Mouse (Mus musculus) retina, postnatal 1 day (tissue): ENCODE results near the gene Map2k2.

Experiments used
- DNase-seq: peaks from one replicate; pipeline ENCODE4 v3.0.0-alpha.2; 2012

Gene Map2k2

DNA sequence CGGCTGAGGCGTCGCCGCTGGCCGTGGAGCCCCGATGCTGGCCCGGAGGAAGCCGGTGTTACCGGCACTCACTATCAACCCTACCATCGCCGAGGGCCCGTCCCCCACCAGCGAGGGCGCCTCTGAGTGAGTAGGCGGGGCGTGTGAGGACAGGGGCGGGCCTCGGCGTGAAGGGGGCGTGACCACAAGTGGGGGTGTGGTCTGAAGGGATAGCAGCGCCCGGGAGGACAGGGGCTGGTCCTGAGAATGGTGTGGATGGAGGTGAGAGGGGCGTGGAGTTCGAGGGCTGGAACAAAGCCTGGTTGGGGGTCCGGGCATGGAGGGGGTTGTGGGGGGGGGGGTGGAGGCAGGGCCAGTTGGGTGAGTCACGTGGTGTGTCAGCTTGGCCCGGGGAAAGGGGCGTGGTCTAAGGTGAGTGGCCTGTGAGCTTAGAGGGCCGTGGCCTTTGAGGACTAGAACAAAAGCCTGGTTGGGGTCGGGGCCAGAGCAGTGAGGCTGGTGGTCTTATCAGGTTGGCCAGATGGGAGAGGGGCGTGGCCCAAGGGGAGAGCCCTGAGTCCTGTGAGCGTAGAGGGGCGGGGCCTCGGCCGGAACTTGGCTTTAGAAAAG is 502 bp downstream of the Map2k2 start:
- DNase-seq, result peak; percentile 94

DNA sequence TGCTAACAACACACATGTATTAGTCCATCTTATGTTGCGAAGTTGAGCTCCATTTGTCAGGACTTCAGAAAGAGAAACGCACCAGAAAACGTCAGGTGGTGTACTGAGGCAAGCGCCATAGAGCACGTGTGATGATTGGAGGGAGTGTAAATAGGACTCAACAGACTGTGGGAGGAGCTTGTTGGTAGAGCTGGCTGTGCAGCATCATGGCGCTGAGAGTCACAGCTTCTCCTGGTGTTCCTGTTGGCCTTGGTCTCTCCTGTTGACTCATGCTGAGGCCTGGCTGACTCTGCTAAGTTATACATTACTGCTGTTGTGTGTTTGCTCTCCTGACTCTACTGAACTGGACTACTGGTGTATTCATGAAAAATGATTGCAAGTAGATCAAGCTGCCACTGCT is 7.2 kb downstream of the Map2k2 start:
- no peak for DNase-seq

GRCm38 (mm10) chr10:81119625-81120024 is 13.9 kb downstream of the Map2k2 start:
- DNase-seq, result no peak

- DNase-seq, result no peak
Measured at GRCm38 (mm10) chr10:81120650-81121049, 14.9 kb downstream of the Map2k2 start.

- DNase-seq, result no peak
Measured at GRCm38 (mm10) chr10:81122889-81123288, 17.2 kb downstream of the Map2k2 start.

DNA sequence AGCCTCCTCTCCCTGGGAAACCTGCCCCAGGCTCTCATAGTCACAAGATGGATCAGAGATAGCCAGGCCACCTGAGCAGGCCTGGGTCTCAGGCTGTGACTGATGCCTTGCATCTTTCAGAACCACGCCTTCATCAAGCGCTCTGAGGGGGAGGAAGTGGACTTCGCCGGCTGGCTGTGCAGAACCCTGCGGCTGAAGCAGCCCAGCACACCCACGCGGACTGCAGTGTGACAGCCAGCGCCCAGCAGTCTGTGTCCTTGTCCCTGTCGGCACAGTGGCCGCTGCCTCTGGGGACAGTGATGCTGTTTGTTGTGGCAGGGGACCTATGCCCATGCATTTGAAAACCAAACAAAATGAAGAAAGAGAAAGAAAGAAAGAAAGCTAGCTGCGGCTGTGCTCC is 17.8 kb downstream of the Map2k2 start:
- DNase-seq, result no peak

DNA sequence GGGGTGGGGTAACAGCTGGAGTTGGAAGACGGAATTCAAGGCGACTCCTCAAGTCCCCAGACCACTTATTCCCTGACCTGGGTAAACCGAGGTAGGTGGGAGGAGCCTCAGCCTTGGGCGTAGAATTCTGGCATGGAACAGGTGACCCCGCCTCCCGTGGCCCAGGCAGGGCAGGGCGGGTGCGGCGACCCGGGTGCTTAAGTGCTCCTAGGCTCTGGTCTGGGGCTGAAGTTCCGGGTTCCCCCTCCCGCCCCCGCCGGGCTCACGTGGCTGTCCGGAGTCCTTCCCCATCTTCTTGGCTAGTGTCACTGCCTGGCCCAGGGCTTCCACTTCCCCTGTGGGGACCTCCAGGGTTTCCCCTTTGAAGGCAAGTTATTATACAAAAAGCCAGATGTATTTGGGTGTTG is 28.5 kb downstream of the Map2k2 start:
- peak; percentile 19 for DNase-seq

DNA sequence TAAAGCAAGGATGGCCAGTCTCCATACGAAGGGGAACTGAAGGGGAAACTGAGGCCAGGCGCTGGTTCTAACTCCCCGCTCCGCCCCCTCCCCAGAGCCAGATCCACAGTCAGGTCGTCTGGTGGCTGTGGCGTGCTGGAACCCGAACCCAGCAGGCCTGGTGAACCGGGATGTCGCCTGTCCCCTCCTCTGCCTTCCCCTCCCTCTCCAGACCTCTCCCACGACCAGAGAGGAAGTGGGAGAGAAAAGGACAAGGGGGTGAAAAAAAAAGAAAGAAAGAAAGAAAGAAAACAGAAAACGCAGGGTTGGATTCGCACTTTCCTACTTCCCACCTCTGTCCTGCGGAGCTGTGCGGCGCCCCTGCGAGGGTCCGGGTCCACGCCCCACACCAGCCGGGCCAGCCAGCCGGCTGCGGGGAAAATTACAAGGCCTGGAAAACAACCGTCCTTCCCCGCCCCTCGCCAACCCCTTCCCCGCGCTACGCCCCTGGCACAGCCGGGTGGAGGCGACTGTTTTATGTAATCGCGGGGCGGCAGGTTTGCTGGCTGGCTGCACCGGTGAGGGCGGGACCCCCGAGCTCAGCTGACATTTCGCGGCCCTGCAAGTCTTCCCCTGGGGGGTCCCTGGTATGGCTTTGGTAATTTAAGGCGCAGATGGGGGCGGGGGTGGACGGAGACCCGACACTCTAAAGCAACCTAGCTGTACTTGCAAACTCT is 29.4 kb downstream of the Map2k2 start, which contains the start of gene Zbtb7a:
Zbtb7a (plus strand) TSS at position 255 of the 716 bp plus-strand sequence.
- DNase-seq, result peak; percentile 53

DNA sequence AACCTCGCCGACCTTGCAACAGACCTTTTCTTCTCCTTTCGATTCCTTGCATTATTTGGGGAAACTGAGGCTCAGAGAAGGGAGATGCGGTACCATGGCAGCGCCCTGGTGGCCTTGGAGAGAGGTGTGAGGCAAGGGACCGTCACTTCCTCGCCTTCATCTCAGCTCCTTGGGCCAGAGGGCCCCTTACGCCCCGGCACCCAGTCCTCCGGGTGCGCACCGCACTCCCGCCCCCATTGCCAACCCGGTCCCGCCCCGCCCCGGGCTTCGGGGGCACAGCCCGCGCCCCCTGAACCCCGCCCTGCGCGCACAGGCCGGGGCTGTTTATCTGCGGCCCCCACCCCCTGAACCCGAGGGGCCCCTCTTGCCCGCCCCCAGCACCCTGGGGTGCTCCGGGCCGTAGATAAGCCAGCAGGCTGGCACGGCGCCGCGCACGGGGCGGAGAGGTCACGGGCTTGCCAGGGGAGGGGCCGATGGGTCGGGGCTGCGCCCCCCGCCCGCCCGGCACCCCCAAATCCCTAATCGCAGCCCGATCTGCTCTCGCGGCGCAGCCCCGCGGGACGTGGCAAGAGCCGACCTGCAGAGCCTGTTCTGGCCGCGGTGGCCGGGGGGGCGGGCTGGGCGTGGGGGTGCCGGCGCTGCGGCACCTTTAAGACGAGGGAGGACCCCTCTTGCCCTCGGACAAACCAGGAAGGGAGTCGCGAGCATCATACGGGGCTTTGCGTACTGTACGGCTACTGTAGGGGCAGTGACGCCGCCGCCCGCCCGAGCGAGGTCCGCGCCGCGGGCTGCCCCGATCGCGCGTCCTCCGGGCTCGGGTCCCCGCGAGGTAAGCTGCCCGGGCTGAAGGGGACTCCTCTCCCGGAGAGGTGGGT is 30.4 kb downstream of the Map2k2 start:
- peak; percentile 89 for DNase-seq

DNA sequence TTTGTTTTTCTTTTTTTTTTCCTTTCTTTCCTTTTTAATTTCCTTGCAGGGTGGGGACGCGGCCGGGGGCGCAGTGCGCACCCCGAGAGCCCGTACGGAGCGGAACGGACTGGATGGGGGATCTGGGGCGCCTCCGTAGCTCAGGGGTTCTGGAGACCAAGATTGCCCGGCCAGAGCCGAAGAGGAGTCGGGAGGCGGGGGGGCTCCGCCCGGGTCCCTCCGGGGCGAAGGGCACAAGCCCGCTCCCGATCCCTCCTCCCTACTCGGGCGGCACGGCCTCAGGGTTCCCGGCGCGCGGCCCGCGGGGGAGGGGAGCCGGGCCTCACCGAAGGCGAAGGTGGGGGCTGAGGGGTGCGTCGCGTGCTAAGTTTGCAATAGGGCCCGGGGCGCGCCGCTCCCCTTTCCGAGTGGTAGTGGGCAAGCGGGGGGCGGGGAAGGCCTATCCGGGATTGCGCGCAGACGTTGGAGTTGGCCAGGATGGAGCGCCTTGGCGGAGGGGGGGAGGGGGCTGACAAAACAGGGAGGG is 31.1 kb downstream of the Map2k2 start:
- no peak for DNase-seq

DNA sequence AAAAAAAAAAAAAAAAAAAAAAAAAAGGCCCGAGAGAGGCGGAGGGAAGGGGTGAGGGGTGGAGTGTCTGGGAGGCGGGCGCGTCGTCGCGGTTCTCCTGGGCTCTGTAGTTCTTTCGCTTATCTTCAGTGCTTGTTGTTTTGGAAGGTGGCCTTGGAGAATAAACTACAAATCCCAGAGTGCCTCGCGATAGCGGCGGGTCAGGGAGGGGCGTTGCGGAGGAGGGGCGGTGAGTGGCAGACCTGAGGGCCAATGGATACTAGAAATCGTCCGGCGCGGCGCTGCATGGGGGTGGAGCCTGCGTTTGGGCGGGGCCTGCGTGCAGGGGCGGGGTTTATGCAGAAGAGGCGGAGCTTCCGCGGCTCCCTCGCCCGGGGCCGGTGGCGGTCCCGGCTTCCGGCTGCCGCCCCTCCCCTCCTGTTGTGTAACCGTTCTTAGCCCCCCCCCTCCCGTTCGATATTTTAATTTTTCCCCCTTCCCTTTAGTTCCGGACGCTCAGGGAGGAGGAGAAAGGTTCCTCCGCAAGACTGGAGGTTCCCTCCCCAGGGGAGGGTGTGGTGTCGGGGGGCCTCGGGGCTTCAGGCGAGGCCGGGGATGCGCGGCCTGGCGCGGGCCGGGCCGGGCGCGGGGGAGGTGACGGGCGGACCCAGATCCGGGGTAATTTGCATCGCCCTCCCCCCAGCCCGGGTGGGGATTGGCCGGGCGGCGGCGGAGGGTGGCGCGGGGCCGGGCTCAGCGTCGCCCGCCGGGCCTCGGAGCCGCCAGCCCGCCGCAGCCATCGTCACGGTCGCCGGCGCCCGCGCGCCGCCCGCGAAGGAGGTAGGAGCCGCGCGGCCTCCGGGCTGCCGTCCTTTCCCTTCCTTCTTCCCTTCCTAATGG is 31.8 kb downstream of the Map2k2 start:
- DNase-seq, result peak; percentile 99

DNA sequence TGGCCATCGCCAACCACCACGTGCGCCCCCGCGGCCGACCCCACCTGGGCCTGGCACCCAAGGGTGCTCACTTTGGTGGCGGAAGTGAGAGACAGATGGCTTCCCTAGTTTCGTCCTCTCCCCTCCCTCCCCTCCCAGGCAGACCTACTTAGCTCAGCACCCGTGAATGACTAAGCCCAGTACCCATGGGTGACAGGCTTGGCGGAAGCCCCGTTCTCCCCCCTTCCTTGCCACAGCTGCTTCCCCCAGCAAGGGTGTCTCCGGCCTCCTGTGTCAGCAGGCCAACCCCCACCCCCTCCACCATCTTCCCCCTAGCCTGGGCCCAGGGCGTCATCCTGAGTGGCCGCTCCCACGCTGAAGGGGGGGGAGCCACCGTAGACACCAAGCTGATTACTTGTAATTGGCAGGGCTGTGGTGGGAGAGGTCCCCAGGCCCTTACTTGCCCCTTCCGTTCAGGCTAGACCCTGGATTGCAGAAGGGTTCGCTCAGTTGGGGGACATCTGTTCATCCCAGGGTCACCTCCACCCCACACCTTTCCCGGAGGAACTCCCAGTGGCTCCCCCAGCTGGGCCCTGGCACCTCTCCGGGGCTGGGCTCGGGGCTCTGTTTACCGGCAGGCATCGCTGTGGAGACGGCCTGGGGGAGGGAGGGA is 32.5 kb downstream of the Map2k2 start:
- DNase-seq, result peak; percentile 78

- DNase-seq, result no peak
Measured at GRCm38 (mm10) chr10:81138821-81139528, 33.3 kb downstream of the Map2k2 start.

- no peak for DNase-seq
Measured at GRCm38 (mm10) chr10:81139529-81139846, 33.8 kb downstream of the Map2k2 start.

DNA sequence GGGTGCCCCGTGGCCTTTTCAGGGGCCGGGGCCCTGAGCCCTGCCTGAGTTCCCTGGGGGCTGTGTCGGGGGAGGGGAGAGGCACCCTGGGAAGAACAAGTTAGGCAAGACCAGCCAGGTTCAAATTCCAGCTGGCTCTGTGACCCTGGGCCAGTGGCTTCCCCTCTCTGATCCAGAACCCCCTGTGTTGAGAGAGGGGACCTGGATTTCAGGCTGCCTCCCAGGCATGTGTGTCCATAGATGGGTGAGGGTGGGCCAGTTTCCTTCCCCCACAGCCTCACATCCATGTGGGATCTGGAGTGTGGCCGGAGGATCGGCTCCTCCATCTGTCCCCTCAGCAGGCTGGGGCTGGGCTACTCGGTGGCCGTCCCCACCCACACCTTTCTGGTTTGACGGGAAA is 34.3 kb downstream of the Map2k2 start:
- no peak for DNase-seq

DNA sequence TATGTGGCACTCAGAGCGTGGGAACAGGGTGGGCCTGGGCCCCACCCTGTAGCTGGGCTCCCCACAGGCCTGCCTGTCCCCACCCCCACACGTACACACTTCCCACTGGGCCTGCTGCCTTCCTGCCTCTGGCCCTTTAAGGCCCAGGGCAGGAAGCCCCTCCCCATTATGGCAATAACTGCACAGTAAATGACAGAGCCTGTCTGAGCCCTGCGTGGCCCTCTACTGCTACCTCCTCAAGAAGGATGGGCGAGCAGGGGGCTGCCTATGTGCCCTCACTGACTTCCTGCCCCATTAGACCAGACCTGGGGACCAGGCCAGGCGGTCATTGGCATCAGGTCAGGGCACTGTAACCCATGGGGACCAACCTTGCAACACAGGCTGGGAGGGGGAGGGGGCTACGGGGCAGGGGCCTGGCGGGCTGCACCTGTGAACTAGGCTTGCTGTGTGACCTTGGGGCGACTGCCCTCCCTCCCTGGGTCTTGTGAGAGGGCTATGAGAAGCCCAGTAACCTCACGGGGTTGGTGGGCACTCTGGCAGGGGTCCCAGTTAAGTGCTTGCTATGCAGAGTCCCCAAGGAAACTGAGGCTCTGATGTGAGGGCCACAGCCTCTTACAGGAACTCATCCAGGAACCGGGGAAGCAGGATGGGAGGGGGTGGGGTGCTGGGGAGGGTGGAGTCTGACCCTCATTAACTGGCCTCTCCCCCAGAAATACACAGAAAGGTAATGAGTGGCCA is 35.2 kb downstream of the Map2k2 start:
- no peak for DNase-seq

DNA sequence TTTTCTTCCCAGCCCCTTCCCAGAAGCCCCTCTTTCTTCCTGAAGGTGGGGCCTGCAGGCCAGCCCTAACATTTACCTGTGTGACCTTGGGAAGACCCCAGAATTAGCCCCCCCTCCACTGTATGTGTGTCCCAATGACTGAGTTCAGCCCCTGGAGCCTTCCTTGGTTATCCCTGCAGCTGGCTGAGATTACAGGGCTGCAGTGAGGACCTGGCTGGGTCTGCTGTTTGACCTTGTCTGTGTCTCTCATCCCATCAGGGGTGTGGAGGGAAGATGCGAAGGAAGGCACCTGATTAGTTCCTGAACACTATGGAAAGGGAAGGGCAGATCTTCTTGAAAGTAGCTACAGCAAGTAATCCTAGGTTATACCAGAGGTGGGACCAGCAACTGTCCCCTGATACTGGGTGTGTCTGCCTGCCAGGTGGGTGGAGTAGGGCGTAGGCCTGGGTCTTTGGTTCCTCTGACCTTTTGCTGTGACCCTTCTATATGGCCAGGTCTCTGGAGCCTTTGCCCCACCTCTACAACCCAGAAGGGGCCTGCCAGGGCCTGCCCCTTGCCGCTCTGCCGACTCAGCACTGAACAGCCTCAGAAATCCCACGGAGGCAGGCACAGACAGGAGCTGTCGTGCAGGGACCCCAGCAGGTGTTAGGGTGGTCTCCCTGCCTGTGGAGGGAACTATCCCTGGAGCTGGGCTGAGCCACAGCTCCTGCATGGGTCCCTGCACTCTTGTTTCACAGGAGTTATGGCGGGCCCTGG is 35.9 kb downstream of the Map2k2 start:
- DNase-seq, result no peak

DNA sequence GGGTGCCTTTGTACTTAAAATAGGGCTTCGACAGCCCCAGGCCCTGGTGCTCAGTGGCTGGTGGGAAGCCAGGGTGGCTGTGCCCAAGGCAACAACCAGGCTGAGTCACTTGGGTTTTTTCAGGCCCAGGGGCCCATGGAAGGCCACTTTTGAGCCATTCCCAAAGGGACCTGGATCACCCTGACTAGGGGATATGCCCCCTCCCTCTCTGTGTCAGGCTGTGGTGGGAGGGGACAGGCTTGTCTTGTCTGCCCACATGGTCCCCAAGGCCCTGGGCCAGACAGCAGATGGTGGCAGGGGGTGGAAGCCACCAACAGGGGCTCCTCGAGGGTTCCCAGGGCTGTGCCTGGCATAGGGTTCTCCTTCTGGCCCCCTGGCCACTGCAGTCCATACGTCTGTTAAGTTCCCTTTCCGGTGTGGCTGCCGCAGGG is 36.9 kb downstream of the Map2k2 start:
- peak; percentile 68 for DNase-seq

GRCm38 (mm10) chr10:81143157-81143633 is 37.5 kb downstream of the Map2k2 start:
- no peak for DNase-seq
